Mouse (Mus musculus): ENCODE measurements around the gene Mt2. TPM values are rescaled to one million over a fixed set of nuclear protein-coding genes. Genes with fewer than 3 reads are reported as not detected.
"Not testable (repeated sequence)": the region's sequence is repeated elsewhere in the genome, so short reads cannot be mapped to it uniquely, and the experiment has no call there.

Gene Mt2
- total RNA-seq (2017) = 3.1 TPM in 1 of 3 replicates, not detected in the others

DNA sequence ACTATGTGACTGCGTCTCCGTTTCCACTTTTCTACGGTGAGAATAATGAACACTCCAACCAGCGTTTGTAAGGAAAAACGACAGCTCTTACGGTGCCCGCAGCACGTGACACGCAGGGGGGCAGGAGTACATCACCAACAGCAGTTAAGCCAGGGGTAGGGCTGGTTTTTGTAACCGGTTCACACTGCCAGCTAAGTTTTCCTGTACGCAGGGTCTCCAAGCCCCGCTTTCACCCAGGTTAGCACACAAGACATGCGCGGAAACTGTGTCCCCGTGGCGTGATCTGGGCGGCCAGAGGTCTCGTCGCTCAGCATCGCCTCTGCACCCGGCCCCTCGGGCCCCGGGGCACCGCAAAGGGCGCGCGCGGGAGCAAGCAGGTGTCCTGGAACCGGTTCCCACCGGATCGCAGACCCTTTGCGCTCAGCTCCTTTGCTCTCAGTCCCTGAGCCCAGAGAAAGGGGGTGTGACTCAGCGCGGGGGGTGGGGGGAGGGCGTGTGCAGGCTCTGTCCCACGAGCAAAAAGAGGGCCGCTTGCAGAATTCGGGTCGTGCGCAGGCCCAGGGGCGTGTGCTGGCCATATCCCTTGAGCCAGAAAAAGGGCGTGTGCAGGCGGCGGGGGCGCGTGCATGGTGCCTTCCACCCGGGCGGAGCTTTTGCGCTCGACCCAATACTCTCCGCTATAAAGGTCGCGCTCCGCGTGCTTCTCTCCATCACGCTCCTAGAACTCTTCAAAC lies at the start of gene Mt2:
Gene Mt2 (plus strand): TSS at position 590 of the 734 bp plus-strand sequence.
- peak; percentile 32; the same call in 1 of the 2 replicates for ATAC-seq (replicated peaks; ENCODE audit: insufficient number of reproducible peaks, low FRiP score, low TSS enrichment, poor library complexity, severe bottlenecking)

DNA sequence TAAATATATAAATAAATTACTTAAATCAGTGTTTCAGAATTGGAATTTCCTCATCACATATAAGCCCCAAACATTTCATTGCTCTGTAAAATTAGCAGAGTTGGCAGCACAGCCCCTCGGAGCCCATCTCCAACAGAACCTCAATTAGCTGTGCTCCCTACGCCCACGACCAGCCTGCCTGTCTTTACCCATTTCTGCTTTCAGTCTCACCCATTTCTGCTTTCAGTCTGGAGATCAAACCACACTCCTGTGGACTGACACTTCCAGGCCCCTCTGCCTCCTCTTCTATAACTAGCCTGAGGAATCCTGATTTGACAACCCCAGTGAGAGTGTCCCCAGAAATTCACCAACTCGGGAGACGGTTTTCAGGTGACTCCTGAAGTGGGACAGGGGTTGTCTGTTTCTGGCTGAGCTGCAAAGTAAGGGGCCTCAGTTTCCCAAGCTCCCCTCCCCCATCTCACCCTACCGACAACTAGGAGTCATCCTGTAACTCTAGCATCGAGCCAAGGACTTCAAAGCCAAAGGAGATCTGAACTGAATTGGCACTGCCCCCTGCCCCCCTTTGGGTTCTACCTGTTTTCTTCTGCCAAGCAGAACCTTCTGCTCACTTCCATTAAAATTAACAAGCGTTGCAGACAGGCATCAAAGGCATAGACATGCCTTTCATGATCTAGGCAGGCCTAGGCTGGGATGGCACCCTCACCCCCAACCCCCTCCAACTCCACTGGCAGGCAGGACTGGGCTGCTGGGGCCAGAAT lies 49.6 kb upstream of the Mt2 start:
- no peak for ATAC-seq (replicated peaks; ENCODE audit: insufficient number of reproducible peaks, low FRiP score, low TSS enrichment, poor library complexity, severe bottlenecking)

DNA sequence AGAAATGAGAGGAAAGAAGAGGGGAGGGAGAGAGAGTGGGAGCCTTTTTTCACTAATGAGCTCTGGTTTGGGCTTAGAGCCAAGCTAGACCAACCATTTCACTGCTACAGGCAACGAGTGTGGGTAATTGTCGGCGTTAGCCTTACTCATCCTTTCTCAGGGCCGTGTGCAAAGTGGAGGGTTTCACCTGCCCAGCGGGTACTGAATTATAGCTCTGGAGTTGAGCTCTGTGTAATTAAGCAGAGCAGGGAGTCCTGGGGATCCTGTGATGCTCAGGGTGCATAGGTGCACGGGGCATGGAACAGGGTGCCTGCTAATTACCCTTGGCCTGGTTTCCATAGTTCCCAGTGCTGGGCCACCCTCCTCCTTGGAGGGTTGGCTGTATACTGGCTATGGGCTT lies 44.8 kb upstream of the Mt2 start:
- ATAC-seq (replicated peaks; ENCODE audit: insufficient number of reproducible peaks, low FRiP score, low TSS enrichment, poor library complexity, severe bottlenecking) = no peak

DNA sequence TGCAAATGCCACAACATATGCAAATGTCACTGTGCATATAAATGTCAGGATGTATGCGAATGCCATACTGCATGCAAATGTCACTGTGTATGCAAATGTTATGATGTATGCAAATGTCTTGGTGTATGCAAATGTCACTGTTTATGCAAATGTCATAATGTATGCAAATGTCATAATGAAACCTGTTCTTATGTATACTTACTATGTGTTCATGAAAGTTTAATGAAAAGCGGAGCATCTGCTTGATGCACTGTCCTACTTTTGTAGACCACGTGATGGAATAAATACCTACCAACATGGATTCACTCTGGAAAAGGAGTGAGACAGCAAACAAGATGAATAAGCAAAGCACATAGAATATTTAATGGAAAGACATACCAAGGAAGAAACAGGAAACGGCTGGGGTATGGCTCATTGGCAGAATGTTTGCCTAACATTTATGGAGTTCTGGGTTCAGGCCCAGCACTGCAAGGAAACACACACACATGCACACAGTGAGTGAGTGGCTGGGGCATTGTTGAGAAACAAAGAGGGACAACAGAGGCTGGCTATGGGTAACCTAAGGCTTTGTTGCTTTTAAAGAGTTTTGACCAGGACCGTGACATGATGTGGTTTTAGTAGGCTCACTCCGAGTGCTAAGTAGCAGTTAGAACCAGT lies 43.2 kb upstream of the Mt2 start:
- no peak for ATAC-seq (replicated peaks; ENCODE audit: insufficient number of reproducible peaks, low FRiP score, low TSS enrichment, poor library complexity, severe bottlenecking)

DNA sequence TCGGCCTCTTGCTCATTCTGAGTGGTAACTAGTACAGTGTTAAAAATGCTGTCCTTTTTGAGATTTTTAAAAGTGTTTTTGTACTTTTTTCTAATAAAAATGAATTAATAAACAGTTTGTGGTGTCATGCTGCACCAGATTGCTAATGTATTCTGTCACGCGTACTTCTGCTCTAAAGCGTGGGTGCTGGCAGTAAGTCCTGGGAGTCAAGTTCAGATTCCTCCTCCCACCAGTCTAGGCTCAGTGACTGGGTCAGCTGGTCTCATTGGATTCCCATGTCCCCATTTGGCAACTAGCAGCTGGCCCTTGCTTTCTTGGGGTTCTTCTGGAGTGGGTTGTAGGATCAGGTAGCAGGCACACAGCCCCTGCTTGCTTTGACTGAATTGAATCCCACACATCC lies 42.3 kb upstream of the Mt2 start:
- ATAC-seq (replicated peaks; ENCODE audit: insufficient number of reproducible peaks, low FRiP score, low TSS enrichment, poor library complexity, severe bottlenecking) = no peak

DNA sequence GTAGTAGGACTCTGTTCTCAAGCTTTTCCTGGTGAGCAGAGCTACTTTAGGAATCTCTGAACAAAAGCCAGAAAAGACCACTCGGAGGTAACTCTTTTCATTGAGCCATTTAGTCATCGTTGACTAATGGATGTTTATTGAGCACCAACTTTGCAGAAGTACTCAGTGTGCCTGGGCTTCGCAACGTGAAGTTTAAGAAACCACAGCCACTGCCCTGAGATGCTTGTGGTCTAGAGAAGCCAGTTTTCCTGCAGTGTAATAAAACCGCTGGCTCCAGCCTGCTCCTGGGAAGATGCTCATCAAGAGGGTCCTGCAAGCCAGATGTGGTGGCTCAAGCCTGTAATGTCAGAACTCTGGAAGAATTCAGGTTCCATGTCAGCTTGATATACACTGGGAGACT lies 40.4 kb upstream of the Mt2 start:
- ATAC-seq (replicated peaks; ENCODE audit: insufficient number of reproducible peaks, low FRiP score, low TSS enrichment, poor library complexity, severe bottlenecking) = no peak

DNA sequence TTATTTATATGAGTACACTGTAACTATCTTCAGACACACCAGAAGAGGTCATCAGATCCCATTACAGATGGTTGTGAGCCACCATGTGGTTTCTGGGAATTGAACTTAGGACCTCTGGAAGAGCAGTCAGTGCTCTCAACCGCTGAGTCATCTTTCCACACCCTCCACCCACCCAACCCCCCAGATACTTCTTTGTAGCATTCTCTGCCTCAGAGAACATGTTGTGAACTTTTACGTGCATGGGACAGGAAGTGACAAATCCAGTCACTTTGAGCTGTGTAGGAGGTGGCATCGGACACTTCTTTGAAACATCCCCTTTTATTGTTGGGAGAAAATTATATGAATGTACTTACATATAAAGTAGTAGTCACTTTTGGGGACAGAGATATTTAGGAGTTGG lies 37.9 kb upstream of the Mt2 start:
- not testable (repeated sequence) for ATAC-seq (replicated peaks; ENCODE audit: insufficient number of reproducible peaks, low FRiP score, low TSS enrichment, poor library complexity, severe bottlenecking)

DNA sequence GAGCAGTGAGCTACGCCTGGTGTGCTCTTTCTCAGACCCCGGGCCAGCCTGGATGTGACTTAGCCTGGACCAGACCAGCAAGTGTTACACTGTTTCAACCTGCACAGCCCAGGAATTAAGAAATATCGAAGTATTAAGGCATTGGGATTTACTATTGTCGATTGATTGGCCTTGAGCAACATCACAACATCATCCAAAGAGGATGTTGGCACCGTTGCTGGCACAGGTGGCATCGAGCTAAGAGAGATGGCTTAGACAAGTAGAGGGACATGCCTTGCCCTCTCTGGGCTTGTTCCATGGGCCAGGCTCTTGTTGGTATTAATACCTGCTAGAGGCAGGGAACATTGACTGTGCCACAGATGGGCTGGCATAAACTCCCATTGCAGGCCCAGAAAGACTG lies 36.9 kb upstream of the Mt2 start:
- no peak for ATAC-seq (replicated peaks; ENCODE audit: insufficient number of reproducible peaks, low FRiP score, low TSS enrichment, poor library complexity, severe bottlenecking)

DNA sequence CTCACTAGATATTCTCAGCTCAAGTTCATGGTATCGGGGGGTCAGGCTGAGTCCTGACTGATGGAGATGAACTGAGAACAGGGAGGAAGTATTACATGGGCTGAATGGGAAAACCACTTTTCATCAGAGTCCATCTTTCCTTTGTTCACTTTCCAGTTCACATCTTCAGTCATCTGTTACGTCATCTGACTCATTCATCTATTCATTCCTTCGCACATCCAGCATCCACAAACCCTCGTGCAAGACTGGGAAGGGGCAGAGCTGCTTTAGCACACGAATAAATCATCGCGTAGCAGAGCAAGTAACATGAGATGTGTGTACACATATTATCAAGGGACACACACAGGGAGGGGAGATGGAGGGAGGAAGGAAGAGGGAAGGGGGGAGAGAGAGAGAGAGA lies 36.3 kb upstream of the Mt2 start:
- no peak for ATAC-seq (replicated peaks; ENCODE audit: insufficient number of reproducible peaks, low FRiP score, low TSS enrichment, poor library complexity, severe bottlenecking)

DNA sequence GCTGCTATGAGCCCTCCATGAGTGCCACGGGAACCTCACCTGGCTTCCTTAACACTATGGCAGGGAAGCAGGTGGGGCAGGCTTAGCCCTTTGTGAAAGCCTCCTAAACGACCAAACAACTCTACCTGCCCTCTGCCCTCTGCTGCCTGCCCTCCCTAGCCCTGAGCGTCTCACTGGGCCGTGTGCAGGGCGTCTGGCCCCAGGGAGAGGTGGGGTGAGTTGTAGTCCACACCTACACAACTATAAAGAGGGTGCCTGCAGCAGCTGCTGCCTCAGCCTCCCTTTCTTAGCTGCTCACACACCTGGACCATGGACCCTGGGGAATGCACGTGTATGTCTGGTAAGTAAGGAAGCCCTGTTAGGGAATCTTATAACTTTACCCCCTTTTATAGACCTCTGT lies 35.5 kb upstream of the Mt2 start, which contains the start of gene Mt4:
Gene Mt4 (plus strand): TSS at position 265 of the 400 bp plus-strand sequence.
- ATAC-seq (replicated peaks; ENCODE audit: insufficient number of reproducible peaks, low FRiP score, low TSS enrichment, poor library complexity, severe bottlenecking) = no peak

DNA sequence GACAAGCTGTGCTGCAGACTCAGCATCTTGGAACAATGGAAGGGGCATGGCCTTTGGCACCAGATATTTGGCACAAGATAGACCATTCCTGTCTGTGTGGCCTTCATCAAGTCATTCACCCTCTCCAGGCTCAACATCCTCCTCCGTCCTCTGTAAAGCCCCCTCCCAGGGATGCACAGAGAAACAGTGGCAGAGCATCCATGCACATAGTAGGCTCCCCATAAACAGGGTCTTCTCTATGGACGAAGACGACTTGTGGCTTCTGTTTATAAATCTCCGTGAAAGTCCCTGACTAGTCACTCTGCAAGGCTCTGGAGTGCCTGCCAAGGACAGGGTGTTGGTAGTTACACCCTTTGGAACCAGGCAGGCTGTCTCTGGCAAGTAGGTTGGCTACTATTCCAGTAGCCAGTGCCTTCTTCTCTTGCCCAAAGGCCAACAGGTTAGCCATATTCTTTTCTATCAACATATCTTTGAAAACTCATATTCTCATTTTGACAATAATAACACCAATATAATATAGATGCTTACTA lies 32.1 kb upstream of the Mt2 start:
- ATAC-seq (replicated peaks; ENCODE audit: insufficient number of reproducible peaks, low FRiP score, low TSS enrichment, poor library complexity, severe bottlenecking) = no peak

DNA sequence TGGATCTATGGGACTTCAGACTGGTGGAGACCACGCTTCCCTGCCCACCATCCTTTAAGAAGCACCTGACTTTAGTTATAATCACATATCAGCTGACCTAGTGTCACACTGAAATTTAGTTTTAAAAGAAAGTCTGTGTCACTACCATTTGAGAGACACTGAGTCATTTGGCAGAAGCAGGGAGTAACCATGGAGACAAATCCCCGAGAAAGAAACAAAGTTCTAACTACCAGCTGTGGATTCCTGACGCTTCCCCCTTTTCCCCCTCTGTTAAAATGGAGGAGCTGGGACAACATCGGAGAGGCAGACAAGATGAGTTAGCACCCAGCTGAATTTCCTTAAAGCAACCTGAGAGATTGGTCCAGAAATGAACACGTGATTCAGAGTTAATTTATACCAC lies 24.2 kb upstream of the Mt2 start:
- no peak for ATAC-seq (replicated peaks; ENCODE audit: insufficient number of reproducible peaks, low FRiP score, low TSS enrichment, poor library complexity, severe bottlenecking)

DNA sequence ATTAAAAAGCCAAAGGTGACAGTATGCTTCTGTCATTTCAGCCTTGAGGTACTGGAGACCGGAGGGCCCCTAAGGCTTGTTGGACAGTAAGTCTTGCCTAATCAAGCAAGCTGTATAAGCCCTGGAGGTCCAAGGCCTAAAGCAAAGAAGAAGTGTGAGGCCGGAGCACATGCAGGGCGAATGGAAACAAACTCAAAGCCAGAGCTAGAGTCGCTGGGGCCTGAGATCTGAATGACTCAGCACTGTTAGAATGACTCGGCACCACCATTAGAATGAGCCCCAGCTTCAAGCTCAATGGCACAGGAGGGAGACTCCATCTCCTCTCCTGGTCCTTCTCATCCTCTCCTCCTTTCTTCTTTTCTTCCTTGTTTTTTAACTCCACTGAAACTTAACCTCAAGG lies 21.5 kb upstream of the Mt2 start:
- ATAC-seq (replicated peaks; ENCODE audit: insufficient number of reproducible peaks, low FRiP score, low TSS enrichment, poor library complexity, severe bottlenecking) = no peak

DNA sequence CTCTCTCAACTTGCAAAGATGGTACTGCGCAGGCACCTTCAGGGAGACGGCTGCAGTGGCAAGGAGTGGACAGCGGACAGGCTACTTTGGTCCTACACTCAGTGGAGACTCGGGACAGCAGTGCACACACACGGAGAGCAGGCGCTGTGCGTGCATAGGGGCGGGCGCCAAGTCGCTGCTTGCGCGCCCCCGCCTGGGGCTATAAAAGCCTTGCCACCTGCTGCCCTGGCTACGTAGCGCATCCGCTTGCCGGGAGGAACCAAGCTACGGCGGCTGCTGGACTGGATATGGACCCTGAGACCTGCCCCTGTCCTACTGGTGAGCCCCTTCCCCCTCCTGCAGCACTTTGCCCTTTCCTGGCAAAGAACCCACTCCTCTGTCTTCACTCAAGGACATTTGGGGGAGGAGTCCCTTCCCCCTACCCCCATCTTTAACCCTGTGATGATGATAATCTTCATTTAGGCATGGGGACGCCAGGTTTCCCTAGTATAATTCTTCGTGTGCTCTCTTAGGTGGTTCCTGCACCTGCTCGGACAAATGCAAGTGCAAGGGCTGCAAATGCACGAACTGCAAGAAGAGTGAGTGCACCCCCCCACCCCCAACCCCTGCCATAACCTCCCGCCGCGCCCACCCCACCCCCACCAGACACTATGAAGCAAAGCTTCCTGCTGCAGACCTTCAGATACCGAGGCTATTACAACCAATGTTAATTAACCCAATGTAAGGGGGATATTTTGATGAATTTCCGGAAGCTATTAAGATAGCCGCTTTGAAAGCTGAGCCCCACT lies 19.8 kb upstream of the Mt2 start, which contains the start of gene Mt3:
Gene Mt3 (plus strand): TSS at position 95 of the 788 bp plus-strand sequence.
- no peak for ATAC-seq (replicated peaks; ENCODE audit: insufficient number of reproducible peaks, low FRiP score, low TSS enrichment, poor library complexity, severe bottlenecking)

DNA sequence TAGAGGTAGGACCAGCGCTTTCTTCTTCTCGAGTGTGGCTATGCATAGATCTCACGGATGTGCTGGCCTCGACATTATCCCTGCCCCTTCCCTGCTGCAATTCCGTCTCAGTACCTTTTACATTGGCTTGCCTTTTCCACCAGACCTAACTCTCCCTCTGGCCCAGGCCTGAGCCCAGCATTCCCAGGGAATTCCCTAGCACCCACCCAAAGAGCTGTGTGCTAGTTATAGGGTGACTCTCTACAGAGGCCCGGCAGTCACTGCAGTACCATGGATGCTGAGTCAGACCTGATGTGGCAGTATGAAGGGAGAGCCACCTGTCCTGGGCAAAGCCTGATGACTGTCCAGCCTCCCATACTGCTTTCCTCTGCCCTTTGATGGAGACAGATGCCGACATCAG lies 19.0 kb upstream of the Mt2 start:
- no peak for ATAC-seq (replicated peaks; ENCODE audit: insufficient number of reproducible peaks, low FRiP score, low TSS enrichment, poor library complexity, severe bottlenecking)

DNA sequence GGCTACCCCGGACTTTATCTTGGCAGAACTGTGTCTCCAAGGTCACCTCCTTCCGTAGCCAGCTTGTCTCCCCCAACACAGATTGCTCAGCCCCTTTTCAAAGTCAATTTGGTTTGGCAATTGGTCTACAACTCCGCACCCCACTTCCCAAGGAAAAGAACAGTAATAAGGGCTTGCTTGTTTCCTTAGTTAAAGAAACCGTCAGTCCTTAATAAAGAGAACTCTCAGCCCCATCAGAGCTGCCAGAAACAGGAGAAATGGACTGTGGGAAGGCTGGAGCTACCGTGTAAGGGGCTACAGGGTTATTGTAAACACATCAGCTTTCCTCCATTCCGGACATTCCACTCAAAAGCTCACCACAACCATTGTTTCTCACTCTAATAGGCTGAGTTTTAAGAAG lies 17.9 kb upstream of the Mt2 start:
- ATAC-seq (replicated peaks; ENCODE audit: insufficient number of reproducible peaks, low FRiP score, low TSS enrichment, poor library complexity, severe bottlenecking) = no peak

DNA sequence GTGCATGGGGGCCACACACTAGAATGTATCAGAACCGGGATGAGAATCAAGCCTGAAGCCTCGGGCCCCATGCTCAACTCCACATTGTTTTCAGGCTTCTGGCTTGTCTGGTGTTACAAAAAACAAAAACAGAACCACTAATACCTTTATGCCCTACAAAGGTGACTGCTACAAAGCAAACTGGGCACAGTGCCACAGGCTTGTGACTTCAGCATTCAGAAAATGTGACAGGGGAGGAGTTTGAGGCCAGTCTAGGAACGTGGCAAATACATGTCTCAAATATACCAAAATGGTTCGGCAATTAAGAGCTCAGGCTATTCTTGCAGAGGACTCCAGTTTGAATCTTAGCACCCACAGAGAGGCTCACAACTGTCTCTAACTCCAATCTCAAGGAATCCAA lies 16.4 kb upstream of the Mt2 start:
- no peak for ATAC-seq (replicated peaks; ENCODE audit: insufficient number of reproducible peaks, low FRiP score, low TSS enrichment, poor library complexity, severe bottlenecking)

DNA sequence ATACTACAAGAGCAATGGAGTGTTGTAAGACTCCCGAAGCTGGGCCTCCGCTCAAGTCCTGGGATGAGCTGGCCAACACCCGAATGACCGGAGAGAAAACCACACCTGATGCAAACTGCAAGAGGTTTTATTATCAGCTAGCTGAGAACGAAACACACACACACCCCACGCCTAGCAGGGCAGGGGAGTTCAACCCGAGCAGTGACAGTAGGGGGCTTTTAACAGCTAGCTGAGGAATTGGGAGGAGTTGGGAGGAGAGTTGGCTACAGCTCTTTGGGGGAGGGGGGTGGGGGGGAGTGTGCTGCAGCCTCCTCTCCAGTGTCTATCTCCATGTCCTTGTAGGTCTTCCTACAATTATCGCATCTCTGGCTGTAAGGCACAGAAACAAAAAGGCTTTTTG lies 6.7 kb upstream of the Mt2 start:
- ATAC-seq (replicated peaks; ENCODE audit: insufficient number of reproducible peaks, low FRiP score, low TSS enrichment, poor library complexity, severe bottlenecking) = not testable (repeated sequence)

DNA sequence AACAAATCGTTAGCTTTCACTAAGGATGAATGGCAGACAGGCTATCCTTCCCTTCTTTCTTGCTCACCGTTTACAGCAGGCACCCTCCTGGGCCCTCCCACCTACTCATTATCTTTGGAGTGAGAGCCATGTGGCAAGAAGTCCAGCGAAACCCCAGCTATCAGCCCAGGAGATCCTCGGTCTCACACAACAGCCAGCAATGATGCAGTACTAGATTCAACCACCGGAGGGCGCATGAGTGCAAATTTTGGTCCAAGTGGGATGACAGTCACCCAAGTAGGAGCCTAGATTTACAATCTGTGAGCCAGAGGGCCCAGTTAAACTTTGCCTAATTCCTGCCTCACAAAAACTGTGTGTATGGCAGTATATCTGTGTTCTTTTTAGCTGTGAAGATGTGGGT lies 5.2 kb upstream of the Mt2 start:
- ATAC-seq (replicated peaks; ENCODE audit: insufficient number of reproducible peaks, low FRiP score, low TSS enrichment, poor library complexity, severe bottlenecking) = peak; percentile 75

Measured in monocyte, adult 5-6 weeks (primary cell).